Mouse (Mus musculus) liver, embryonic 11.5 days (tissue): Measurements from ENCODE around the gene Sord. TPM values are rescaled to one million over a fixed set of nuclear protein-coding genes. Genes with fewer than 3 reads are reported as not detected.

Source experiments
- ATAC-seq: fragments of 200-750 bp; cut with Nextera tagmentation; replicated peaks from 2 replicates; pipeline ENCODE4 v1.8.0; 2017; ENCODE audit warnings: moderate number of reproducible peaks, mild to moderate bottlenecking, moderate TSS enrichment, moderate library complexity; ENCODE audit not compliant: low FRiP score
- DNase-seq: peaks from one replicate; pipeline ENCODE4 v3.0.0-alpha.2; 2017; ENCODE audit warnings: low spot score
- H3K27ac ChIP-seq: fragments of 300-500 bp; sonication (generic); 2 replicates; pipeline ENCODE4 v1.5.1; 2014; ENCODE audit warnings: mild to moderate bottlenecking, low read depth, low read length, control low read depth
- H3K27me3 ChIP-seq: fragments of 300-500 bp; sonication (generic); replicated peaks from 2 replicates; pipeline ENCODE4 v1.6.1; 2014; ENCODE audit warnings: low read length, mixed read lengths; ENCODE audit not compliant: control insufficient read depth, insufficient read depth
- H3K36me3 ChIP-seq: fragments of 300-500 bp; sonication (generic); 2 replicates; pipeline ENCODE4 v1.6.1; 2014; ENCODE audit warnings: mild to moderate bottlenecking, low read length, moderate library complexity, mixed read lengths; ENCODE audit not compliant: control insufficient read depth, insufficient read depth
- H3K4me1 ChIP-seq: fragments of 300-500 bp; sonication (generic); replicated peaks from 2 replicates; pipeline ENCODE4 v1.6.1; 2014; ENCODE audit warnings: low read length, mixed read lengths; ENCODE audit not compliant: control insufficient read depth, insufficient read depth
- H3K4me2 ChIP-seq: fragments of 300-500 bp; sonication (generic); 2 replicates; pipeline ENCODE4 v1.6.1; 2014; ENCODE audit warnings: mild to moderate bottlenecking, control low read depth, moderate library complexity
- H3K4me3 ChIP-seq: fragments of 300-500 bp; sonication (generic); 2 replicates; pipeline ENCODE4 v1.5.1; 2014; ENCODE audit warnings: low read depth, low read length, control low read depth
- H3K9ac ChIP-seq: fragments of 300-500 bp; sonication (generic); 2 replicates; pipeline ENCODE4 v1.6.1; 2014; ENCODE audit warnings: low read depth, low read length, control low read depth
- H3K9me3 ChIP-seq: fragments of 300-500 bp; sonication (generic); 2 replicates; pipeline ENCODE4 v1.6.1; 2016; ENCODE audit warnings: low read length, inconsistent platforms, mixed read lengths; ENCODE audit not compliant: control insufficient read depth
- WGBS: fragments of 180-500 bp; shearing (Covaris S2); extraction: QIAGEN DNeasy Blood & Tissue Kit; methylation state at CpG from one replicate; pipeline ENCODE4 v1.1.7; 2014; 5-methylcytosine and 5-hydroxymethylcytosine counted together
- polyA plus RNA-seq: library from polyadenylated mRNA; unstranded; fragments of >200 nt; fragmentation: Nextera tagmentation; extraction: Ambion mirVana; gene quantifications from 2 replicates; pipeline ENCODE4 v1.2.1, GENCODE M21; 2014

Sord gene
- polyA plus RNA-seq, 1 experiment from 2014 or later: 172 TPM

GRCm38 (mm10) chr2:122233341-122233740, 1.2 kb upstream of the Sord start:
- Histone ChIP-seq H3K4me1 (peaks cover 11% of the 10 kb centered on the region), H3K9me3 (no peaks in the 10 kb centered on the region), H3K9ac (no peak overlapping the region), H3K27me3 (no peaks in the 10 kb centered on the region), H3K27ac (no peak overlapping the region), H3K36me3 (no peaks in the 10 kb centered on the region), H3K4me3 (no peak overlapping the region; the same call in 1 of the 2 replicates), H3K4me2 (peak overlapping the region; percentile 89)
- ATAC-seq (0 out of 2 replicates have a peak, but pooled peaks have one; percentile 0), DNase-seq (no peak)
- WGBS: 50% methylated on average over 5 of the region's 5 CpGs

- Histone ChIP-seq H3K4me3 (peak overlapping the region; percentile 75), H3K9ac (peak overlapping the region; percentile 85), H3K4me2 (peak overlapping the region; percentile 89), H3K36me3 (no peaks in the 10 kb centered on the region), H3K4me1 (peaks cover 11% of the 10 kb centered on the region), H3K27me3 (no peaks in the 10 kb centered on the region), H3K27ac (peak overlapping the region; percentile 87), H3K9me3 (no peaks in the 10 kb centered on the region)
- ATAC-seq (peak; percentile 23), DNase-seq (peak; percentile 47)
- WGBS: 9% methylated on average over 26 of the region's 26 CpGs
Observed at GRCm38 (mm10) chr2:122233759-122234557, 591 bp upstream of the Sord start.

DNA sequence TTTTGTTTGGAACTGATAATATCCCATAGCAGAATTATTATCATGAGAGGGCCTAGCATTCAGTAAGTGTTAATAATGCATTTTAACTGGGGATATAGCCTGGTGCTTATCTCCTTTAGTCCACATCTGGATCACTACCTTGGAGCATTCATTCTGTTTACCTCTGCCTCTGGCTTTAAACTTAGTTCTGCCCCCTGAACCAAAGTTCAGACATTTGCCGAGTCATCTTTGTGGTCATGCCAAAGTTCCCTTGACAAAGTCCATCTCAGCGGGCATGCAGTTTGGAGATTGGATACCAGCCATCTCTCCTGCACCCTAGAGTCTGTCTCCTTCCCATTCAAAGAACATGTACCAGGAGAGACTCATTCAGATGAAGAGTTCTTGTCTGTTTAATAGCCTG, 876 bp downstream of the Sord start:
- DNase-seq: no peak
- Histone ChIP-seq H3K27me3 (no peaks in the 10 kb centered on the region), H3K4me1 (peaks cover 14% of the 10 kb centered on the region), H3K4me2 (peak overlapping the region; percentile 89), H3K9ac (peak overlapping the region; percentile 85), H3K4me3 (peak overlapping the region; percentile 75), H3K27ac (peak overlapping the region; percentile 87), H3K36me3 (no peaks in the 10 kb centered on the region), H3K9me3 (no peaks in the 10 kb centered on the region)
- 46% methylated on average over 2 of the region's 2 CpGs for WGBS
- ATAC-seq: no peak

DNA sequence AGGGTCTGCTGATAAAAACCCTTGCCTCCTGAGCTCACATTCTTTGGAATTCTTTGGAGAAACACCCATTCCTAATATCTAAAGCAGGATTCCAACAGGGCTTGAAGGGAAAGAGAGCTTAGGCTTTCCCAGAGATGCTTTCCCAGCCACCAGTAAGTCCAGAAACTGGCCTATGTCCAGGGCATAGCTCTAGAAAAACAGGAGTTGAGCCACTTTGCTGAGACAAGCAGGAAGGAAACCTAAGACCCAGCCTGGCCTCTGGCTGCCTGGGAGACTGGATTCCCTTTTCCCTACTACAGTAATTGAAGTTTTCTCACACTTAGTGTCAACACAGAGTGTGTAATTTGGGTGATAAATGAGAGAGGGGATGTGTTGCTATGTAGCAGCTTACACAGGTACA, 1.8 kb downstream of the Sord start:
- Histone ChIP-seq H3K4me3 (no peak overlapping the region), H3K27me3 (no peaks in the 10 kb centered on the region), H3K27ac (no peak overlapping the region), H3K36me3 (no peaks in the 10 kb centered on the region), H3K4me1 (peaks cover 20% of the 10 kb centered on the region), H3K4me2 (peak overlapping the region; percentile 89), H3K9me3 (no peaks in the 10 kb centered on the region), H3K9ac (peak overlapping the region; percentile 39; the same call in 1 of the 2 replicates)
- ATAC-seq (no peak), DNase-seq (no peak)

DNA sequence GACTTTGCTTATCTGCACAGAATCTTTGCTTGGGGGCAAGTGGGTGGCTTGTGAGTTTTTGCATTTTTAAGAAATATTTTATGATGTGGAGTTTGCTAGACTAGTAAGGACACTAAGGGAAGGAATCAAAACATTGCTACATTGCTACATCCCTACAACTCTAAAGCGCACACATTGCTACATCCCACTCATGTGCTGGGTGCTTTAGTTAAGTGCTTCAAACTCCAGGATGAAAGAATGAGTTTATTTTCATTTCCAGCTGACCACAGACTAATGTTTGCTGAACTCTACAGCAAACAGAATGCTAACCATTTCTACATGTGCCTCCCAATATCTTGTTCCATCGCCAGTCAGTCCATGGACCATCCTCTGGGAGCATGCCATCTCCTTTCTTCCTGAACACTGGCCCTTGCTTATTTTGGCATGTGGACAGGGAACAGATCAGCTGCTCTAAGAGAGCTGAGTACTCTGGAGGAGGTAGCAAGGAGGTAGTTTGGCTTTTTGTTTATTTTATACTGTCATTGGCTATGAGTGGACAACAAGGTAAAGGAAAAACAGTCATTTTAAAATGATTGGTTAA, 3.4 kb downstream of the Sord start:
- Histone ChIP-seq H3K9me3 (no peaks in the 10 kb centered on the region), H3K27me3 (no peaks in the 10 kb centered on the region), H3K4me3 (no peak overlapping the region), H3K4me1 (peaks cover 20% of the 10 kb centered on the region), H3K9ac (no peak overlapping the region), H3K4me2 (no peak overlapping the region), H3K27ac (no peak overlapping the region), H3K36me3 (no peaks in the 10 kb centered on the region)
- 88% methylated on average over 2 of the region's 2 CpGs for WGBS
- no peak for DNase-seq
- ATAC-seq: no peak

DNA sequence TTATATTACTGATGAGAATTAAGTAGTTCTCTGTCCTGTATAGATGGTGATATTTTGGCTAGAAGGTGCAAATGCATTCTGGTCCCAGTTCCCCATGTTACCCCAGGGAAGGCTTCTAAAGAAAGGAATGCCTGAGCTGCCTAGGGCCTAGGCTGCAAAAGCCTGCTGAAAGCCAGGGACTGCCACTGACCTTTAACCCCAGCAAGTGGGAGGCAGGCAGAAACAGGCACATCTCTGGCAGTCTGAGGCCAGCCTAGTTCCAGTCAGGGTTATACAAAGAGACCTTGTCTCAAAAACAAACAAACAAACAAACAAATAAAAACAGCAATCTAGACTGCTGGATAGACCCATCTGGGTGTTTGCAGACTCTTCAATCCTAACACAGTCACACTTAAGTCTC, 6.2 kb downstream of the Sord start:
- H3K4me2 ChIP-seq: no peak overlapping the region
- ATAC-seq: no peak
- H3K9ac ChIP-seq: no peak overlapping the region

DNA sequence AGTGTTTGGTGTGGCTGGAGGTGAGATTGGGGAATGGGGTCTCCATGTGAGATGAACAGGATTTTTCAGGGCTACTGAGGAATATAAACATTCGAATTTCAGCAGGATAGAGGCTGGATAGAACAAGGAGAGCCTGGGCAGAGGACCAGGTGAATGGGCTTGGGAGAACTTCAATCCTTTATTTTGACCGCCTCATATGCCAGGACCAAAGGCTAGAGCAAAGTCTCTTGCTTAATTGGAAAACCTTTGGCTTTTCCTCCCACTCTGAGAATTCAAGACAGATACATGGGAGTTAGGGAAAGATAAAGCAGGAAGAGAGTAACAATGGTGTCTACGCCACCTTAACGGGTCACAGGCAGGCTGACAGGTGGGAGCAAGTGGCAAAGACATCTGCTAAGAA, 6.7 kb downstream of the Sord start:
- H3K4me3 ChIP-seq: no peak overlapping the region
- ATAC-seq: no peak
- H3K27me3 ChIP-seq: no peaks in the 10 kb centered on the region
- 86% methylated on average over 4 of the region's 4 CpGs for WGBS
- no peak for DNase-seq
- H3K4me1 ChIP-seq: peaks cover 23% of the 10 kb centered on the region; the same call in 1 of the 2 replicates
- no peak overlapping the region for H3K9ac ChIP-seq
- 0 out of 2 replicates have a peak, but pooled peaks cover 2% of the 10 kb centered on the region for H3K36me3 ChIP-seq
- H3K9me3 ChIP-seq: no peaks in the 10 kb centered on the region
- no peak overlapping the region for H3K4me2 ChIP-seq
- peak overlapping the region; percentile 30; the same call in 1 of the 2 replicates for H3K27ac ChIP-seq

More for the DNA sequence above, 6.2 kb downstream of the Sord start:
- no peaks in the 10 kb centered on the region for H3K36me3 ChIP-seq
- H3K9me3 ChIP-seq: no peaks in the 10 kb centered on the region
- peak overlapping the region; percentile 30; the same call in 1 of the 2 replicates for H3K27ac ChIP-seq
- no peak overlapping the region for H3K4me3 ChIP-seq
- no peak for DNase-seq
- H3K4me1 ChIP-seq: peaks cover 25% of the 10 kb centered on the region
- no peaks in the 10 kb centered on the region for H3K27me3 ChIP-seq

GRCm38 (mm10) chr2:122241935-122242334, 7.4 kb downstream of the Sord start:
- 64% methylated on average over 6 of the region's 6 CpGs for WGBS
- DNase-seq (no peak), ATAC-seq (peak; percentile 35; the same call in 1 of the 2 replicates)
- Histone ChIP-seq H3K4me3 (no peak overlapping the region), H3K27me3 (no peaks in the 10 kb centered on the region), H3K27ac (no peak overlapping the region; the same call in 1 of the 2 replicates), H3K9ac (no peak overlapping the region), H3K36me3 (peaks cover 3% of the 10 kb centered on the region; the same call in 1 of the 2 replicates), H3K9me3 (no peaks in the 10 kb centered on the region), H3K4me1 (peaks cover 19% of the 10 kb centered on the region; the same call in 1 of the 2 replicates), H3K4me2 (no peak overlapping the region)
